Mouse (Mus musculus) ES-Bruce4 (cell line): ENCODE data around the gene Gm20894.
"Not testable (repeated sequence)": the region's sequence is repeated elsewhere in the genome, so short reads cannot be mapped to it uniquely, and the experiment has no call there.

Experiments
- CTCF ChIP-seq: IDR thresholded peaks from one replicate; pipeline ENCODE4 v1.8.1; 2011; ENCODE audit warnings: low read depth, low read length
- EP300 ChIP-seq: IDR thresholded peaks from 2 replicates; pipeline ENCODE4 v1.6.1; 2011; ENCODE audit warnings: low read depth, low read length; ENCODE audit not compliant: insufficient read depth
- POLR2A ChIP-seq: IDR thresholded peaks from one replicate; pipeline ENCODE4 v1.8.1; 2011; ENCODE audit warnings: low read length; ENCODE audit not compliant: insufficient read depth

DNA sequence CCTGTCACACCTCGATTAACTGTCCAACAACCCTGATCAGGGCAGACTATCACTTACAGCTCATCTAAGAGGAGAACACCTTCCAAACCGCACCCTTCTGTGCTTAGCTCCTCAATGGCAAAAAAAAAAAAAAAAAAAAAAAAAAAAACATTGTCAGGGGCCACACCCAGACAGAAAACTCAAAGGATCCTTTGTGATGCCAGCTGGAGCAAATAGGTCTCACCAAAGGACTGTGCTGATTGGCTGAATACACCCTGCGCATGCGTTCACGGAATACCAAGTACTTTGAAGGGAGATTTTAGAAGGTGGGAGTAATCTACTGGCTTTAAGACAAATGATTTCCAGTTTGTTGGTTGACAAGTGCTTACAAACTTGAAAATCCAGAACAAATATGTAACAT is at the start of gene Gm20894:
- not testable (repeated sequence) for TF ChIP-seq CTCF, POLR2A, EP300
